10 mouse cellular contexts compared by ENCODE assay signal in genomic region chr11:120548214-120548613, GRCm38 (mm10). TPM values are rescaled to one million over a fixed set of nuclear protein-coding genes. Genes with fewer than 3 reads are reported as not detected.
DNase-seq lines count a peak whose midpoint lies in the region; ATAC-seq and TF ChIP-seq lines count a peak whose summit lies in the region.
"Had no signal": no experiment of that assay in that cellular context is flagged by ENCODE, and none has a peak within 500 bp of the region (broad histone marks: within the 10 kb centered on the region; RNA-seq: fewer than 3 reads in every experiment).

No protein-coding gene starts in this region.

- no peaks in the 10 kb centered on the region for H3K9me3 ChIP-seq in kidney, embryonic 16.5 days (ENCODE audit: low read length)
- no peaks in the 10 kb centered on the region for H3K9me3 ChIP-seq in embryonic facial prominence, embryonic 15.5 days (replicated peaks)
- H3K9me3 ChIP-seq in intestine, embryonic 15.5 days: no peaks in the 10 kb centered on the region
- H3K9me3 ChIP-seq in midbrain, postnatal 0 days (ENCODE audit: low read length): no peaks in the 10 kb centered on the region

- ATAC-seq in kidney, embryonic 16.5 days (ENCODE audit: low FRiP score, low TSS enrichment): no peak
- ATAC-seq in embryonic facial prominence, embryonic 15.5 days (ENCODE audit: insufficient number of reproducible peaks, low FRiP score, low TSS enrichment, low read depth): no peak
- ATAC-seq in intestine, embryonic 15.5 days: no peak
- no peak for ATAC-seq in midbrain, postnatal 0 days (ENCODE audit: low FRiP score)

- peak overlapping the region; percentile 95 for H3K4me3 ChIP-seq in kidney, embryonic 16.5 days (ENCODE audit: low read length)
- H3K4me3 ChIP-seq in embryonic facial prominence, embryonic 15.5 days (replicated peaks): peak overlapping the region; percentile 92
- peak overlapping the region; percentile 90 for H3K4me3 ChIP-seq in intestine, embryonic 15.5 days (replicated peaks)
- peak overlapping the region; percentile 91; the same call in 1 of the 2 replicates for H3K4me3 ChIP-seq in midbrain, postnatal 0 days (ENCODE audit: low read depth, low read length)

- peak overlapping the region; percentile 95 for H3K4me2 ChIP-seq in kidney, embryonic 16.5 days (replicated peaks; ENCODE audit: low read depth, low read length)
- peak overlapping the region; percentile 77 for H3K4me2 ChIP-seq in embryonic facial prominence, embryonic 15.5 days (replicated peaks)
- H3K4me2 ChIP-seq in intestine, embryonic 15.5 days (replicated peaks): peak overlapping the region; percentile 80
- H3K4me2 ChIP-seq in midbrain, postnatal 0 days (ENCODE audit: low read depth, low read length, poor library complexity, severe bottlenecking): peak overlapping the region; percentile 91

- H3K27me3 ChIP-seq in kidney, embryonic 16.5 days (ENCODE audit: insufficient read depth, low read length): no peaks in the 10 kb centered on the region
- no peaks in the 10 kb centered on the region for H3K27me3 ChIP-seq in embryonic facial prominence, embryonic 15.5 days
- H3K27me3 ChIP-seq in intestine, embryonic 15.5 days (replicated peaks): no peaks in the 10 kb centered on the region
- H3K27me3 ChIP-seq in midbrain, postnatal 0 days (ENCODE audit: insufficient read depth, low read length): no peaks in the 10 kb centered on the region

- peaks cover 32% of the 10 kb centered on the region for H3K4me1 ChIP-seq in kidney, embryonic 16.5 days (ENCODE audit: insufficient read depth, low read length)
- peaks cover 31% of the 10 kb centered on the region for H3K4me1 ChIP-seq in embryonic facial prominence, embryonic 15.5 days
- peaks cover 26% of the 10 kb centered on the region for H3K4me1 ChIP-seq in intestine, embryonic 15.5 days (replicated peaks)
- H3K4me1 ChIP-seq in midbrain, postnatal 0 days (ENCODE audit: insufficient read depth, low read length): peaks cover 14% of the 10 kb centered on the region

- TF ChIP-seq CTCF in midbrain, postnatal 0 days (IDR thresholded peaks at IDR 0.05): no peak

- 69% methylated on average over 3 of the region's 3 CpGs for WGBS in kidney, embryonic 16.5 days
- WGBS in embryonic facial prominence, embryonic 15.5 days: 75% methylated on average over 3 of the region's 3 CpGs
- WGBS in intestine, embryonic 15.5 days: 85% methylated on average over 3 of the region's 3 CpGs
- WGBS in midbrain, postnatal 0 days: 86% methylated on average over 3 of the region's 3 CpGs

- peak overlapping the region; percentile 97 for H3K9ac ChIP-seq in kidney, embryonic 16.5 days (replicated peaks; ENCODE audit: low read length)
- H3K9ac ChIP-seq in embryonic facial prominence, embryonic 15.5 days: peak overlapping the region; percentile 99; the same call in 1 of the 2 replicates
- H3K9ac ChIP-seq in intestine, embryonic 15.5 days: peak overlapping the region; percentile 97
- H3K9ac ChIP-seq in midbrain, postnatal 0 days (replicated peaks; ENCODE audit: low read length, poor library complexity, severe bottlenecking): peak overlapping the region; percentile 99; the same call in 1 of the 2 replicates

- no peak for DNase-seq in kidney, postnatal 4 days
- DNase-seq in midbrain, postnatal 0 days (ENCODE audit: low spot score): no peak
- DNase-seq in cerebellum, adult 8-10 months: no peak
- DNase-seq in thymus, postnatal 36 days: no peak
- no peak for DNase-seq in thymus, postnatal 10 days (ENCODE audit: low spot score in 2 of 2)

- no peak overlapping the region for H3K27ac ChIP-seq in kidney, embryonic 16.5 days (ENCODE audit: low read length)
- H3K27ac ChIP-seq in embryonic facial prominence, embryonic 15.5 days (replicated peaks): no peak overlapping the region; the same call in 1 of the 2 replicates
- peak overlapping the region; percentile 95; the same call in 1 of the 2 replicates for H3K27ac ChIP-seq in intestine, embryonic 15.5 days
- H3K27ac ChIP-seq in midbrain, postnatal 0 days (ENCODE audit: low read depth, low read length): peak overlapping the region; percentile 89; the same call in 1 of the 2 replicates

- peaks cover 18% of the 10 kb centered on the region for H3K36me3 ChIP-seq in kidney, embryonic 16.5 days (ENCODE audit: insufficient read depth, low read length)
- peaks cover 23% of the 10 kb centered on the region for H3K36me3 ChIP-seq in embryonic facial prominence, embryonic 15.5 days
- H3K36me3 ChIP-seq in intestine, embryonic 15.5 days: peaks cover 14% of the 10 kb centered on the region; the same call in 1 of the 2 replicates
- H3K36me3 ChIP-seq in midbrain, postnatal 0 days (ENCODE audit: insufficient read depth, low read length): peaks cover 17% of the 10 kb centered on the region

RNA-seq across cellular contexts. Expression of gene Mcrip1, which starts 1.3 kb away (rescaled TPM):
- polyA plus RNA-seq in kidney, embryonic 16.5 days (2015; fragmentation: Nextera tagmentation; extraction: Ambion mirVana): 218 and 232 TPM in 2 replicates
- 235 and 237 TPM in 2 replicates for polyA plus RNA-seq in embryonic facial prominence, embryonic 15.5 days (2015; fragmentation: Nextera tagmentation; extraction: Ambion mirVana)
- polyA plus RNA-seq in intestine, embryonic 15.5 days (2015; fragmentation: Nextera tagmentation; extraction: Ambion mirVana): 135 and 142 TPM in 2 replicates
- 132 and 138 TPM in 2 replicates for total RNA-seq in midbrain, postnatal 0 days (2014; rRNA removed)
- 243 and 270 TPM in 2 replicates for polyA plus RNA-seq in midbrain, postnatal 0 days (2015; fragmentation: Nextera tagmentation; extraction: Ambion mirVana)

RNA-seq across cellular contexts. Expression of gene Ppp1r27, which starts 2.7 kb away (rescaled TPM):
- polyA plus RNA-seq in kidney, embryonic 16.5 days (2015; fragmentation: Nextera tagmentation; extraction: Ambion mirVana): 0.55 and 0.57 TPM in 2 replicates
- polyA plus RNA-seq in embryonic facial prominence, embryonic 15.5 days (2015; fragmentation: Nextera tagmentation; extraction: Ambion mirVana): 1.8 and 2.3 TPM in 2 replicates
- polyA plus RNA-seq in intestine, embryonic 15.5 days (2015; fragmentation: Nextera tagmentation; extraction: Ambion mirVana): not detected in 2 replicates
- not detected in 2 replicates for total RNA-seq in midbrain, postnatal 0 days (2014; rRNA removed)
- not detected in 2 replicates for polyA plus RNA-seq in midbrain, postnatal 0 days (2015; fragmentation: Nextera tagmentation; extraction: Ambion mirVana)
- total RNA-seq: hematopoietic stem cell, adult 5-6 weeks; neutrophil, adult 5-6 weeks had no signal

RNA-seq across cellular contexts. Expression of gene Gcgr, which starts 17.7 kb away (rescaled TPM):
- 4.7 and 5.5 TPM in 2 replicates for polyA plus RNA-seq in kidney, embryonic 16.5 days (2015; fragmentation: Nextera tagmentation; extraction: Ambion mirVana)
- 0.60 TPM in 2 replicates for polyA plus RNA-seq in embryonic facial prominence, embryonic 15.5 days (2015; fragmentation: Nextera tagmentation; extraction: Ambion mirVana)
- polyA plus RNA-seq in intestine, embryonic 15.5 days (2015; fragmentation: Nextera tagmentation; extraction: Ambion mirVana): 0.58 and 0.67 TPM in 2 replicates
- total RNA-seq in midbrain, postnatal 0 days (2014; rRNA removed): 0.60 TPM in 1 of 2 replicates, not detected in the other
- 0.17 and 0.21 TPM in 2 replicates for polyA plus RNA-seq in midbrain, postnatal 0 days (2015; fragmentation: Nextera tagmentation; extraction: Ambion mirVana)
- total RNA-seq: hematopoietic stem cell, adult 5-6 weeks had no signal

RNA-seq across cellular contexts. Expression of gene P4hb, which starts 24.8 kb away (rescaled TPM):
- polyA plus RNA-seq in kidney, embryonic 16.5 days (2015; fragmentation: Nextera tagmentation; extraction: Ambion mirVana): 843 and 914 TPM in 2 replicates
- polyA plus RNA-seq in embryonic facial prominence, embryonic 15.5 days (2015; fragmentation: Nextera tagmentation; extraction: Ambion mirVana): 831 and 838 TPM in 2 replicates
- 992 and 1,107 TPM in 2 replicates for polyA plus RNA-seq in intestine, embryonic 15.5 days (2015; fragmentation: Nextera tagmentation; extraction: Ambion mirVana)
- 161 and 165 TPM in 2 replicates for total RNA-seq in midbrain, postnatal 0 days (2014; rRNA removed)
- polyA plus RNA-seq in midbrain, postnatal 0 days (2015; fragmentation: Nextera tagmentation; extraction: Ambion mirVana): 191 and 209 TPM in 2 replicates

RNA-seq across cellular contexts. Expression of gene Arhgdia, which starts 33.2 kb away (rescaled TPM):
- 696 and 712 TPM in 2 replicates for polyA plus RNA-seq in kidney, embryonic 16.5 days (2015; fragmentation: Nextera tagmentation; extraction: Ambion mirVana)
- 593 and 594 TPM in 2 replicates for polyA plus RNA-seq in embryonic facial prominence, embryonic 15.5 days (2015; fragmentation: Nextera tagmentation; extraction: Ambion mirVana)
- polyA plus RNA-seq in intestine, embryonic 15.5 days (2015; fragmentation: Nextera tagmentation; extraction: Ambion mirVana): 559 and 611 TPM in 2 replicates
- total RNA-seq in midbrain, postnatal 0 days (2014; rRNA removed): 233 and 286 TPM in 2 replicates
- polyA plus RNA-seq in midbrain, postnatal 0 days (2015; fragmentation: Nextera tagmentation; extraction: Ambion mirVana): 390 and 417 TPM in 2 replicates

Comparison
In these comparisons a context has a peak if more than half of its experiments do, and no peak if none do; other contexts are left out.
1. H3K27ac ChIP-seq: peak in intestine, embryonic 15.5 days (single experiment) and midbrain, postnatal 0 days (single experiment); none in kidney, embryonic 16.5 days (single experiment) and embryonic facial prominence, embryonic 15.5 days (single experiment).
2. Peak in every context shown above with its lines, with median percentiles within 50 percentile points of each other: H3K4me2 ChIP-seq, H3K4me3 ChIP-seq and H3K9ac ChIP-seq.